Mouse (Mus musculus) heart, adult 8-10 months (tissue): ENCODE measurements at regions not wholly inside any gene's neighbourhood (a gene's known extent, or its start where the extent isn't known, plus 50 kb on each side); places are given as distances from the start of the nearest gene placed in this dataset.

ENCODE experiments used
- DNase-seq: peaks from one replicate; pipeline ENCODE4 v3.0.0; 2022; ENCODE audit warnings: low spot score

GRCm38 (mm10) chr11:23996250-23996649 lies 78.6 kb downstream of the A830031A19Rik start:
- no peak for DNase-seq

- DNase-seq = no peak
Observed at GRCm38 (mm10) chr11:23994160-23994559, 80.7 kb downstream of the A830031A19Rik start.

GRCm38 (mm10) chr11:23987532-23988450 lies 87.1 kb downstream of the A830031A19Rik start:
- DNase-seq = no peak

GRCm38 (mm10) chr11:23985231-23985630 lies 89.6 kb downstream of the A830031A19Rik start:
- DNase-seq = no peak

GRCm38 (mm10) chr11:23979332-23979731 lies 84.3 kb upstream of the Papolg start:
- peak; percentile 40 for DNase-seq

- no peak for DNase-seq
Observed at GRCm38 (mm10) chr11:23978300-23978699, 83.2 kb upstream of the Papolg start.

GRCm38 (mm10) chr11:23977096-23977495 lies 82.0 kb upstream of the Papolg start:
- no peak for DNase-seq

GRCm38 (mm10) chr11:23954323-23954722 lies 59.3 kb upstream of the Papolg start:
- DNase-seq = no peak

GRCm38 (mm10) chr11:23945966-23946365 lies 50.9 kb upstream of the Papolg start:
- no peak for DNase-seq
